Mouse (Mus musculus) limb, embryonic 10.5 days (tissue): ENCODE measurements around the gene Cntfr. TPM values are rescaled to one million over a fixed set of nuclear protein-coding genes. Genes with fewer than 3 reads are reported as not detected.
A peak's percentile ranks its signal among the peaks of the same experiment; 100 is the strongest.

ENCODE experiments used
- DNase-seq: peaks from one replicate; pipeline ENCODE4 v3.0.0-alpha.2; 2017; ENCODE audit warnings: low spot score
- H3K27ac ChIP-seq: fragments of 300-500 bp; sonication (generic); 2 replicates; pipeline ENCODE4 v1.5.1; 2016; ENCODE audit warnings: mild to moderate bottlenecking
- H3K27me3 ChIP-seq: fragments of 300-500 bp; sonication (generic); 2 replicates; pipeline ENCODE4 v1.6.1; 2016; ENCODE audit warnings: low read depth, mild to moderate bottlenecking; ENCODE audit not compliant: poor library complexity, severe bottlenecking
- H3K36me3 ChIP-seq: fragments of 300-500 bp; sonication (generic); 2 replicates; pipeline ENCODE4 v1.6.1; 2016; ENCODE audit warnings: mild to moderate bottlenecking, moderate library complexity
- H3K4me1 ChIP-seq: fragments of 300-500 bp; sonication (generic); 2 replicates; pipeline ENCODE4 v1.6.1; 2016
- H3K4me3 ChIP-seq: fragments of 300-500 bp; sonication (generic); 2 replicates; pipeline ENCODE4 v1.5.1; 2016; ENCODE audit warnings: mild to moderate bottlenecking, moderate library complexity
- H3K9me3 ChIP-seq: fragments of 300-500 bp; sonication (generic); replicated peaks from 2 replicates; pipeline ENCODE4 v1.6.1; 2016; ENCODE audit warnings: mild to moderate bottlenecking
- WGBS: fragments of 180-500 bp; shearing (Covaris S2); methylation state at CpG from one replicate; pipeline ENCODE4 v1.1.7; 2016; 5-methylcytosine and 5-hydroxymethylcytosine counted together
- polyA plus RNA-seq: library from polyadenylated mRNA; unstranded; fragments of >200 nt; fragmentation: Nextera tagmentation; extraction: Ambion mirVana; gene quantifications from 2 replicates; pipeline ENCODE4 v1.2.1, GENCODE M21; 2016

The Cntfr gene
- polyA plus RNA-seq, 1 experiment from 2014 or later = 6.1 TPM

DNA sequence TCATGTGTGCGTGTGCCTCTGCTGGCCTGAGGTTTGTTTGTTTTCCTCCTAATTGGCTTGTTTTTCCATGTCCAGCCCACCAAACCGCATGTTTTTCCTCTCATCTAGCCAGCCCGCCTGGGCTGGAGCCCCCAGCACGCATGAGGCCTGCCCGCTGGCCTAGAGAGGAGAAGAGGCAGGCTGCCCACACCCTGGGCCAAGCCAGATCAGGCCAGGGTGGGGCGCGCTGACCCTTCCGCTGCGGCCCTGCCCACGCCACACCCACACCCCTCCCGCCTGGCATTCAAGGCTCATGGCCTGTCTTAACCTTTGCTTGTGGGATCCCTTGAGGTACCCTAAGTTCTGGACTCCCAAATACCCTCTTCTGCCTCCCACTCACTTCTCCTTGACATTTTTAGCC lies 30.2 kb downstream of the Cntfr start:
- WGBS = 86% methylated on average over 11 of the region's 11 CpGs
- H3K27me3 ChIP-seq = peaks cover 100% of the 10 kb centered on the region

GRCm38 (mm10) chr4:41665009-41665675 lies 31.7 kb downstream of the Cntfr start:
- peaks cover 10% of the 10 kb centered on the region; the same call in 1 of the 2 replicates for H3K36me3 ChIP-seq
- DNase-seq = no peak
- H3K4me1 ChIP-seq = peaks cover 69% of the 10 kb centered on the region
- peak overlapping the region; percentile 26; the same call in 1 of the 2 replicates for H3K4me3 ChIP-seq
- peaks cover 98% of the 10 kb centered on the region for H3K27me3 ChIP-seq
- H3K9me3 ChIP-seq = no peaks in the 10 kb centered on the region
- WGBS = 5% methylated on average over 7 of the region's 8 CpGs
- peak overlapping the region; percentile 67 for H3K27ac ChIP-seq

More for the DNA sequence above, 30.2 kb downstream of the Cntfr start:
- no peak overlapping the region for H3K4me3 ChIP-seq
- 0 out of 2 replicates have a peak overlapping the region, but pooled peaks have one; percentile 19 for H3K27ac ChIP-seq
- no peaks in the 10 kb centered on the region for H3K9me3 ChIP-seq
- no peak for DNase-seq
- H3K36me3 ChIP-seq = peaks cover 18% of the 10 kb centered on the region
- H3K4me1 ChIP-seq = peaks cover 65% of the 10 kb centered on the region

DNA sequence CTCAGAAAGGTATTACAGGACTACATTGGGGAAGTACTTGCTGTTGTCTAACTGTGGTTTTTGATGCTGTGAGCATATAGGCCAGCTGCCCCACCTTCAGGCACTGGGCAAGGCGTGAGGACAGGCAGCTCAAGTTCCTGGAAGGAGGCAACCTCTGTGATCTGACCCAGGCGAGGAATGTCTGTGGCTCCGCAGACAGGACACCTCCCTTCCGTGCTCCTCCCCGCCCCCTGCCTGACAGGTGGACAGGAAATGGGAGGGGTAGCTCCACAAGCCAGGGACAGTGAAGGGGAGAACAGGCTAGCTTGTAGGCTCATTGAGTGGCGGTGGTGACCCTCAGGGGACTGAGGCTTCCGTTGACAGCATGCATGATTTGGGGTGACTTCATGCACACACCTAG lies 32.4 kb downstream of the Cntfr start:
- H3K36me3 ChIP-seq = peaks cover 10% of the 10 kb centered on the region; the same call in 1 of the 2 replicates
- peaks cover 97% of the 10 kb centered on the region for H3K27me3 ChIP-seq
- no peak for DNase-seq
- peaks cover 72% of the 10 kb centered on the region for H3K4me1 ChIP-seq
- H3K27ac ChIP-seq = peak overlapping the region; percentile 67; the same call in 1 of the 2 replicates
- no peak overlapping the region for H3K4me3 ChIP-seq
- no peaks in the 10 kb centered on the region for H3K9me3 ChIP-seq
- WGBS = 9% methylated on average over 7 of the region's 7 CpGs

GRCm38 (mm10) chr4:41663614-41664013 lies 33.3 kb downstream of the Cntfr start:
- Histone ChIP-seq H3K27me3 (peaks cover 97% of the 10 kb centered on the region), H3K36me3 (0 out of 2 replicates have a peak, but pooled peaks cover 5% of the 10 kb centered on the region), H3K9me3 (no peaks in the 10 kb centered on the region), H3K4me3 (peak overlapping the region; percentile 11; the same call in 1 of the 2 replicates), H3K27ac (peak overlapping the region; percentile 31; the same call in 1 of the 2 replicates), H3K4me1 (peaks cover 81% of the 10 kb centered on the region)
- DNase-seq = peak; percentile 58
- WGBS = 15% methylated on average over 9 of the region's 9 CpGs

- H3K4me1 ChIP-seq = peaks cover 90% of the 10 kb centered on the region
- WGBS = 10% methylated on average over 11 of the region's 11 CpGs
- H3K27me3 ChIP-seq = peaks cover 97% of the 10 kb centered on the region
- peaks cover 6% of the 10 kb centered on the region for H3K36me3 ChIP-seq
- DNase-seq = no peak
- H3K27ac ChIP-seq = peak overlapping the region; percentile 84
- peak overlapping the region; percentile 2; the same call in 1 of the 2 replicates for H3K4me3 ChIP-seq
- no peaks in the 10 kb centered on the region for H3K9me3 ChIP-seq
These were observed 34.2 kb downstream of the Cntfr start for GRCm38 (mm10) chr4:41662723-41663122.

- peaks cover 10% of the 10 kb centered on the region for H3K36me3 ChIP-seq
These were observed 35.9 kb downstream of the Cntfr start for GRCm38 (mm10) chr4:41660851-41661430.

GRCm38 (mm10) chr4:41659556-41659955 lies 37.3 kb downstream of the Cntfr start:
- H3K27me3 ChIP-seq = peaks cover 97% of the 10 kb centered on the region
- peaks cover 97% of the 10 kb centered on the region for H3K4me1 ChIP-seq
- no peaks in the 10 kb centered on the region for H3K9me3 ChIP-seq
- 29% methylated on average over 13 of the region's 13 CpGs for WGBS
- peak overlapping the region; percentile 84 for H3K27ac ChIP-seq
- H3K4me3 ChIP-seq = peak overlapping the region; percentile 23; the same call in 1 of the 2 replicates
- DNase-seq = peak; percentile 92
- peaks cover 10% of the 10 kb centered on the region for H3K36me3 ChIP-seq

More at GRCm38 (mm10) chr4:41660851-41661430, 35.9 kb downstream of the Cntfr start:
- DNase-seq = peak; percentile 86
- WGBS = 9% methylated on average over 11 of the region's 11 CpGs
- Histone ChIP-seq H3K27me3 (peaks cover 97% of the 10 kb centered on the region), H3K9me3 (no peaks in the 10 kb centered on the region), H3K4me1 (peaks cover 96% of the 10 kb centered on the region), H3K27ac (peak overlapping the region; percentile 84), H3K4me3 (peak overlapping the region; percentile 24)

- Histone ChIP-seq H3K9me3 (no peaks in the 10 kb centered on the region), H3K27ac (peak overlapping the region; percentile 84), H3K36me3 (peaks cover 10% of the 10 kb centered on the region), H3K4me1 (peaks cover 97% of the 10 kb centered on the region), H3K27me3 (peaks cover 97% of the 10 kb centered on the region), H3K4me3 (peak overlapping the region; percentile 32)
- DNase-seq = peak; percentile 76
- WGBS = 8% methylated on average over 24 of the region's 25 CpGs
These were observed 38.1 kb downstream of the Cntfr start for GRCm38 (mm10) chr4:41658566-41659384.

DNA sequence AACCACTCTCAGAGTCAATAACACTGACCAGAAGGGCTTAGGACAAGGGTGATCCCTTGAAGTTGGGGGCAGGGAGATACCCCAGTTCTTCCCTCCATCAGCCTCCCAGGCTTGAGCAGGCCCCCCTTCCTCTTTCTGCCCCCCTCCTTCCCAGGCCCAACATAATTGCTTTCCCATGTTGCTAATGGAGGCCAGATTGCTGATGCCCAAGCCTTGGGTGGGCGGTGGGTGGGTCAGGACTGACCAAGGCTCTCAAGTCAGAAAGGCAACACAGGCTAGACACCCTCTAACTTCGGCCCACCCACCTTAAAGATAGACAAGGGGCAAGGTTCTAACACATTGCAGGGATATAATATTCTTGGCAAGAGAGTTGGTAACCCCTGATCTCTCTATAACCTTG lies 41.4 kb downstream of the Cntfr start:
- H3K27ac ChIP-seq = peak overlapping the region; percentile 47
- H3K4me1 ChIP-seq = peaks cover 75% of the 10 kb centered on the region
- peaks cover 10% of the 10 kb centered on the region for H3K36me3 ChIP-seq
- no peaks in the 10 kb centered on the region for H3K9me3 ChIP-seq
- WGBS = 54% methylated on average over 2 of the region's 2 CpGs
- H3K27me3 ChIP-seq = peaks cover 86% of the 10 kb centered on the region
- H3K4me3 ChIP-seq = no peak overlapping the region
- no peak for DNase-seq

GRCm38 (mm10) chr4:41654217-41654616 lies 42.7 kb downstream of the Cntfr start:
- DNase-seq = peak; percentile 78
- Histone ChIP-seq H3K4me3 (no peak overlapping the region), H3K36me3 (peaks cover 10% of the 10 kb centered on the region), H3K9me3 (no peaks in the 10 kb centered on the region), H3K27ac (no peak overlapping the region), H3K4me1 (peaks cover 62% of the 10 kb centered on the region), H3K27me3 (peaks cover 73% of the 10 kb centered on the region)
- WGBS = 11% methylated on average over 7 of the region's 7 CpGs

- Histone ChIP-seq H3K4me1 (peaks cover 57% of the 10 kb centered on the region), H3K36me3 (peaks cover 10% of the 10 kb centered on the region), H3K27me3 (peaks cover 71% of the 10 kb centered on the region), H3K9me3 (no peaks in the 10 kb centered on the region), H3K4me3 (no peak overlapping the region), H3K27ac (no peak overlapping the region)
- 66% methylated on average over 6 of the region's 6 CpGs for WGBS
- no peak for DNase-seq
These were observed 43.2 kb downstream of the Cntfr start for GRCm38 (mm10) chr4:41653730-41654129.

- Histone ChIP-seq H3K4me1 (peaks cover 52% of the 10 kb centered on the region), H3K36me3 (peaks cover 10% of the 10 kb centered on the region), H3K27me3 (peaks cover 70% of the 10 kb centered on the region), H3K9me3 (no peaks in the 10 kb centered on the region), H3K4me3 (no peak overlapping the region), H3K27ac (no peak overlapping the region)
- WGBS = 43% methylated on average over 6 of the region's 6 CpGs
- peak; percentile 92 for DNase-seq
These were observed 43.6 kb downstream of the Cntfr start for GRCm38 (mm10) chr4:41653296-41653695.
